Mouse (Mus musculus) megakaryocyte, embryonic 14.5 days (primary cell): ENCODE data around the gene Mrpl36. TPM values are rescaled to one million over a fixed set of nuclear protein-coding genes. Genes with fewer than 3 reads are reported as not detected.

Experiments
- H3K27me3 ChIP-seq: replicated peaks from 2 replicates; pipeline ENCODE3; 2012; ENCODE audit warnings: inconsistent platforms
- H3K36me3 ChIP-seq: replicated peaks from 2 replicates; pipeline ENCODE3; 2012; ENCODE audit warnings: low read length, inconsistent platforms, mixed read lengths
- H3K4me1 ChIP-seq: 2 replicates; pipeline ENCODE4 v1.6.1; 2012; ENCODE audit warnings: inconsistent platforms
- H3K4me3 ChIP-seq: replicated peaks from 2 replicates; pipeline ENCODE3; 2012; ENCODE audit warnings: moderate library complexity, mild to moderate bottlenecking, inconsistent platforms
- H3K9me3 ChIP-seq: 2 replicates; pipeline ENCODE4 v1.6.1; 2012; ENCODE audit warnings: inconsistent platforms
- FLI1 ChIP-seq: IDR thresholded peaks from 2 replicates; pipeline ENCODE4 v1.6.1; 2012; ENCODE audit warnings: low read length, inconsistent platforms, mixed read lengths
- GATA1 ChIP-seq: IDR thresholded peaks from 3 replicates; pipeline ENCODE4 v1.6.1; 2012; ENCODE audit warnings: mixed read lengths, low read length, inconsistent platforms, borderline replicate concordance
- polyA plus RNA-seq: library from polyadenylated mRNA; stranded (reverse); fragments of >175 nt; gene quantifications from 2 replicates; pipeline ENCODE4 v1.2.3, GENCODE M21; 2012; ENCODE audit warnings: low replicate concordance; ENCODE audit not compliant: insufficient read depth

The Mrpl36 gene
- polyA plus RNA-seq, 1 experiment: 67.2 TPM

GRCm38 (mm10) chr13:73306085-73306410 lies 22.3 kb upstream of the Mrpl36 start:
- no peaks in the 10 kb centered on the region for H3K9me3 ChIP-seq
- H3K27me3 ChIP-seq: peaks cover 60% of the 10 kb centered on the region
- H3K4me3 ChIP-seq: no peak overlapping the region
- H3K4me1 ChIP-seq: peaks cover 26% of the 10 kb centered on the region
- TF ChIP-seq GATA1 (no peak), FLI1 (no peak)
- H3K36me3 ChIP-seq: no peaks in the 10 kb centered on the region

GRCm38 (mm10) chr13:73306430-73306829 lies 21.9 kb upstream of the Mrpl36 start:
- peaks cover 26% of the 10 kb centered on the region for H3K4me1 ChIP-seq
- H3K27me3 ChIP-seq: peaks cover 62% of the 10 kb centered on the region
- TF ChIP-seq FLI1 (no peak), GATA1 (no peak)
- H3K36me3 ChIP-seq: no peaks in the 10 kb centered on the region
- H3K4me3 ChIP-seq: no peak overlapping the region
- H3K9me3 ChIP-seq: no peaks in the 10 kb centered on the region

GRCm38 (mm10) chr13:73310183-73310929 lies 18.0 kb upstream of the Mrpl36 start:
- Histone ChIP-seq H3K27me3 (peaks cover 48% of the 10 kb centered on the region), H3K4me1 (peaks cover 20% of the 10 kb centered on the region), H3K4me3 (no peak overlapping the region), H3K36me3 (no peaks in the 10 kb centered on the region), H3K9me3 (no peaks in the 10 kb centered on the region)
- TF ChIP-seq GATA1 (no peak), FLI1 (no peak)

DNA sequence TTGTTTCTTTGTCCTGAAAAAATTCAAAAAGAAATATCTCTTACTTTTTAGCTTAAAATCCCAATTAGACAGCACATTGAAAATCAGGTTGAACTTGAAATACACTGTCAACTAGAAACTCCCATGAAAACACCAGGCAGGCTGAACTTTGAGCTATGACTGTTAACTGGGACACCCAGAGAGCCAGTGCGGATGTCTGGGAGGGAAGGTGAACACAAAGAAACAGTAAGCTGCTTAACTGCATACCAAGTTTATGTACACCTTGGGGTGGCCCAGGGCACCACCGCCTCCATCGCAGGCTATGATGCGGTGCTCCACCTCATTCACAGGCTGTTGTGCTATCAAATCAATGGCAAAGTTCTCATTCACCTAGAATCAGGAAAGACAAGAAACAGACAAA lies 8.3 kb upstream of the Mrpl36 start:
- H3K4me1 ChIP-seq: peaks cover 3% of the 10 kb centered on the region; the same call in 1 of the 2 replicates
- H3K36me3 ChIP-seq: peaks cover 87% of the 10 kb centered on the region
- no peaks in the 10 kb centered on the region for H3K9me3 ChIP-seq
- H3K4me3 ChIP-seq: no peak overlapping the region
- TF ChIP-seq GATA1 (no peak), FLI1 (no peak)
- no peaks in the 10 kb centered on the region for H3K27me3 ChIP-seq

DNA sequence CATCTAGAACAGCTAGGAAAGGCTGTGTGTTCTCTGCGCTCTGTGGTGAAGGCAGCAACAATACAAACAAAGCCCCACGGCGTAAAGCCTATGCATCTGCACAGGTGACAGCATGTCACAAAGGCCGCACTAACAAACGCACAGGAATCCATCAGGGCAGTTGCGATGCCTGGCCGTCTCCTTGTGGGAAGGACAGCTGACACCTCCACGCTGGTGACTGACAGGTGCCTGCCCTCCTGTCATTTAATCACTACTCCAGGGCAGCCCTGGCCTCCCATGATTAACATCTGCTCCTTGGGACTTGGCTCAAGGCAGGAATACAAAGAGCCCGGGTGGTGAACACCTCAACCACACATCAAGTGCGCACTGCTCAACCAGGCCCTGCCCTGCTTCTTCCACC lies 5.7 kb upstream of the Mrpl36 start:
- peaks cover 90% of the 10 kb centered on the region for H3K36me3 ChIP-seq

GRCm38 (mm10) chr13:73323406-73323805 lies 4.9 kb upstream of the Mrpl36 start:
- peaks cover 85% of the 10 kb centered on the region for H3K36me3 ChIP-seq

More for the DNA sequence above, 5.7 kb upstream of the Mrpl36 start:
- peaks cover 24% of the 10 kb centered on the region for H3K4me1 ChIP-seq
- H3K27me3 ChIP-seq: no peaks in the 10 kb centered on the region
- no peaks in the 10 kb centered on the region for H3K9me3 ChIP-seq
- TF ChIP-seq FLI1 (no peak), GATA1 (no peak)
- H3K4me3 ChIP-seq: no peak overlapping the region

GRCm38 (mm10) chr13:73330844-73331501 lies 2.7 kb downstream of the Mrpl36 start:
- H3K4me3 ChIP-seq: peak overlapping the region; percentile 97
- H3K4me1 ChIP-seq: peaks cover 49% of the 10 kb centered on the region
- H3K9me3 ChIP-seq: no peaks in the 10 kb centered on the region
- peaks cover 27% of the 10 kb centered on the region for H3K36me3 ChIP-seq
- peaks cover 2% of the 10 kb centered on the region for H3K27me3 ChIP-seq
- TF ChIP-seq FLI1: no peak
- TF ChIP-seq GATA1: 0 out of 3 replicates have a peak, but pooled peaks have one; percentile 9

More at GRCm38 (mm10) chr13:73323406-73323805, 4.9 kb upstream of the Mrpl36 start:
- H3K4me1 ChIP-seq: peaks cover 26% of the 10 kb centered on the region
- no peak for TF ChIP-seq FLI1
- TF ChIP-seq GATA1: no peak
- H3K27me3 ChIP-seq: no peaks in the 10 kb centered on the region
- H3K9me3 ChIP-seq: no peaks in the 10 kb centered on the region
- no peak overlapping the region for H3K4me3 ChIP-seq

- H3K4me1 ChIP-seq: peaks cover 44% of the 10 kb centered on the region
- H3K9me3 ChIP-seq: no peaks in the 10 kb centered on the region
- H3K4me3 ChIP-seq: peak overlapping the region; percentile 97
- no peak for TF ChIP-seq GATA1
- TF ChIP-seq FLI1: no peak
- H3K36me3 ChIP-seq: peaks cover 21% of the 10 kb centered on the region
- H3K27me3 ChIP-seq: peaks cover 4% of the 10 kb centered on the region
These were observed 3.4 kb downstream of the Mrpl36 start for GRCm38 (mm10) chr13:73331736-73332135.

- H3K27me3 ChIP-seq: peaks cover 21% of the 10 kb centered on the region
- peaks cover 18% of the 10 kb centered on the region for H3K36me3 ChIP-seq
- TF ChIP-seq FLI1: no peak
- TF ChIP-seq GATA1: no peak
- H3K4me3 ChIP-seq: no peak overlapping the region
- peaks cover 10% of the 10 kb centered on the region for H3K9me3 ChIP-seq
- H3K4me1 ChIP-seq: peaks cover 9% of the 10 kb centered on the region
These were observed 8.4 kb downstream of the Mrpl36 start for GRCm38 (mm10) chr13:73336753-73337152.
